Mouse (Mus musculus): ENCODE measurements around the gene Ptprd. TPM values are rescaled to one million over a fixed set of nuclear protein-coding genes. Genes with fewer than 3 reads are reported as not detected.

Ptprd gene
- polyA plus RNA-seq, 1 experiment from 2014 or later: 14.9 TPM

DNA sequence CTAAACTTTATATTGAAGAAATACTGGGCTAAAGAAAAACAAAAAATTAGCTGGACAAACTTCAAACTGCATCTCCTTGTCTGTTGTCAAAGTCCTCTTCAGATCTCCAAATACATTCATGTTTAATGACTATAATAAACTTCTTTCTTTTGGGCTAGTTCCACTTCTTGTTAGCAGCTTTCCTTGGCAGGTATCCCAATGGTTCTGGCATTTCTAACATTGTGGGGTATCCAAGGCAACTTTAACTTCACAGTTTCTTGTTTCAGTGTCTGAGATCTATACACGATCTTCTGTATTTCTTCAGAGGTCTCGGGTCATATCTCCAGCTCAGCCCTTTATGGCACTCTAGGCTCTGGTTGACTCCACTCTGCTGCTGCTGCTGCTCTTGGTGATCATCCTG lies 434.5 kb downstream of the Ptprd start:
- no peak for TF ChIP-seq EP300 (IDR thresholded peaks at IDR 0.05)
- no peak for TF ChIP-seq CTCF (IDR thresholded peaks at IDR 0.05)
- Histone ChIP-seq H3K27me3 (replicated peaks; ENCODE audit: insufficient read depth, low read length) (no peaks in the 10 kb centered on the region), H3K4me3 (ENCODE audit: low read depth, low read length) (no peak overlapping the region), H3K9ac (replicated peaks; ENCODE audit: low read depth) (no peak overlapping the region), H3K4me2 (replicated peaks; ENCODE audit: low read depth, low read length) (no peak overlapping the region), H3K9me3 (ENCODE audit: low read length) (no peaks in the 10 kb centered on the region), H3K36me3 (ENCODE audit: insufficient read depth, low read length) (no peaks in the 10 kb centered on the region), H3K4me1 (ENCODE audit: insufficient read depth, low read depth, low read length) (no peaks in the 10 kb centered on the region), H3K27ac (ENCODE audit: low read length) (no peak overlapping the region)
- no peak for DNase-seq (ENCODE audit: low spot score)
- WGBS: 77% methylated on average over 2 of the region's 2 CpGs
- ATAC-seq: no peak

DNA sequence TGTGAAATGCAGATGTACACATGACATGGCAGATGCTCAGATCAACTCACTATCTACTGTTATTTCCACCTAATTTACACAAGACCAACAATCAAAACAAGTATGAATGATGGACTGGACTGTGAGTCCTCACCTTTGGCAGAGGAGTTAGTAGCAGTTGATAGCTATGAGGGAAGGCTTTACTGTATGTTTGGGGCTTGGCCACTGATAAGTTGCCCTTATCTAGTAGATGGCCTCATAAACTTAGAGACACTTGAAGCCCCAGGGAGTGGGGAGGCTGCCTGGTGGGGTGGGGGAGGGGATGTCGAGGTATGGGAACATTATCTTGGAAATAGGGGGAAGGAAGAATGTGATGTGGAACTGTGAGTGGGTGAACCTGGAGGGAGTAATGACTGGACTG lies 448.0 kb downstream of the Ptprd start:
- Histone ChIP-seq H3K27me3 (replicated peaks; ENCODE audit: insufficient read depth, low read length) (no peaks in the 10 kb centered on the region), H3K9me3 (ENCODE audit: low read length) (no peaks in the 10 kb centered on the region), H3K4me1 (ENCODE audit: insufficient read depth, low read depth, low read length) (no peaks in the 10 kb centered on the region), H3K4me3 (ENCODE audit: low read depth, low read length) (no peak overlapping the region), H3K4me2 (replicated peaks; ENCODE audit: low read depth, low read length) (no peak overlapping the region), H3K9ac (replicated peaks; ENCODE audit: low read depth) (no peak overlapping the region), H3K27ac (ENCODE audit: low read length) (no peak overlapping the region), H3K36me3 (ENCODE audit: insufficient read depth, low read length) (no peaks in the 10 kb centered on the region)
- ATAC-seq (no peak), DNase-seq (ENCODE audit: low spot score) (no peak)
- TF ChIP-seq EP300 (IDR thresholded peaks at IDR 0.05): no peak
- no peak for TF ChIP-seq CTCF (IDR thresholded peaks at IDR 0.05)
- WGBS: 47% methylated on average over 1 of the region's 1 CpGs

DNA sequence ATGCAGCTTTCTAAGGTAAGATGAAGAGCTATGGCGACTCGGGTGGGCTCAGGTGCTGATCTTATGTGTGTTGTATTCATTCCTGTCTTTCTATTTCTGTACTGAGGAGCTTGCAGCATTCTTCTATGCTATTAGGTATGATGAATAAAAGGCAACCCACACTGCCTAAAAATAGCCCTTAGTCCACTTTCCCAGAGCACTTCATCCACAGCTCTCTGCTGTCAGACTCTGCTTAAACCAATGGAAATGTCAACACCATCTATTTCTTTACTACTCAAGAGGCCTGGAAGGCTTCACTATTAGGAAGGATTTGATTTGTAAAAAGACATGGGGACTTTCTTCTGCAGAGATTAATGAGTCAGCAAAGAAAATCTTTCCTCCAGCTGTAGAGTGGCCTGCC lies 468.4 kb downstream of the Ptprd start:
- WGBS: 86% methylated on average over 2 of the region's 2 CpGs
- Histone ChIP-seq H3K9me3 (ENCODE audit: low read length) (no peaks in the 10 kb centered on the region), H3K4me1 (ENCODE audit: insufficient read depth, low read depth, low read length) (no peaks in the 10 kb centered on the region), H3K27ac (ENCODE audit: low read length) (no peak overlapping the region), H3K4me3 (ENCODE audit: low read depth, low read length) (no peak overlapping the region), H3K9ac (replicated peaks; ENCODE audit: low read depth) (no peak overlapping the region), H3K27me3 (replicated peaks; ENCODE audit: insufficient read depth, low read length) (no peaks in the 10 kb centered on the region), H3K36me3 (ENCODE audit: insufficient read depth, low read length) (no peaks in the 10 kb centered on the region), H3K4me2 (replicated peaks; ENCODE audit: low read depth, low read length) (no peak overlapping the region)
- DNase-seq (ENCODE audit: low spot score): no peak
- TF ChIP-seq CTCF (IDR thresholded peaks at IDR 0.05): no peak
- no peak for ATAC-seq

DNA sequence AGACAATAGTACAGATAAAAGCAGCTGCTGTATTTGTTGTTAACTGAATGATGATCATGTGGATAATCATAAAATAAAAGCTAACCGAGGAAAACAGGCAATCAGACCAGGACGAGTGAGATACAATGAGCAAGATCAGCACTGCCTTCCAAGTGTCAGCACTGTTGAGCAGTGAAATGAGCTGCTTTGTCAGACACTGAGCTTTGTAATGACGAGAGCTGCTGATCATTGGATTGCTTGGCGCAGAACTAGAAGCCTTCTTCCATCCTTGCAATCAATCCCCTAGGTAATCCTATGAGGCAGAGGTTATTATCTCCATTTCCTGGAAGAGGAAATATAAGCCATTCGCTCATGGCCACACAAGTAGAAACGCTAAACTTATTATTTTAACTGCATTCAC lies 489.9 kb downstream of the Ptprd start:
- H3K4me2 ChIP-seq (replicated peaks; ENCODE audit: low read depth, low read length): no peak overlapping the region
- ATAC-seq (no peak), DNase-seq (ENCODE audit: low spot score) (no peak)
- WGBS: 65% methylated on average over 6 of the region's 6 CpGs
- no peak overlapping the region for H3K9ac ChIP-seq (replicated peaks; ENCODE audit: low read depth)
- no peaks in the 10 kb centered on the region for H3K9me3 ChIP-seq (ENCODE audit: low read length)
- H3K36me3 ChIP-seq (ENCODE audit: insufficient read depth, low read length): no peaks in the 10 kb centered on the region
- no peaks in the 10 kb centered on the region for H3K27me3 ChIP-seq (replicated peaks; ENCODE audit: insufficient read depth, low read length)
- no peak overlapping the region for H3K4me3 ChIP-seq (ENCODE audit: low read depth, low read length)
- TF ChIP-seq EP300 (IDR thresholded peaks at IDR 0.05) (no peak), CTCF (IDR thresholded peaks at IDR 0.05) (no peak)
- H3K4me1 ChIP-seq (ENCODE audit: insufficient read depth, low read depth, low read length): no peaks in the 10 kb centered on the region
- H3K27ac ChIP-seq (ENCODE audit: low read length): no peak overlapping the region

- no peaks in the 10 kb centered on the region for H3K4me1 ChIP-seq (ENCODE audit: insufficient read depth, low read depth, low read length)
These were observed 494.0 kb downstream of the Ptprd start for GRCm38 (mm10) chr4:77717792-77718191.

GRCm38 (mm10) chr4:77710231-77710630 lies 501.5 kb downstream of the Ptprd start:
- Histone ChIP-seq H3K36me3 (ENCODE audit: insufficient read depth, low read length) (no peaks in the 10 kb centered on the region), H3K27me3 (replicated peaks; ENCODE audit: insufficient read depth, low read length) (no peaks in the 10 kb centered on the region), H3K4me3 (ENCODE audit: low read depth, low read length) (no peak overlapping the region), H3K9me3 (ENCODE audit: low read length) (no peaks in the 10 kb centered on the region), H3K4me1 (ENCODE audit: insufficient read depth, low read depth, low read length) (no peaks in the 10 kb centered on the region), H3K4me2 (replicated peaks; ENCODE audit: low read depth, low read length) (no peak overlapping the region), H3K9ac (replicated peaks; ENCODE audit: low read depth) (no peak overlapping the region), H3K27ac (ENCODE audit: low read length) (no peak overlapping the region)
- no peak for TF ChIP-seq CTCF (IDR thresholded peaks at IDR 0.05)
- no peak for TF ChIP-seq EP300 (IDR thresholded peaks at IDR 0.05)
- ATAC-seq (no peak), DNase-seq (ENCODE audit: low spot score) (no peak)
- WGBS: 73% methylated on average over 2 of the region's 2 CpGs

More at GRCm38 (mm10) chr4:77717792-77718191, 494.0 kb downstream of the Ptprd start:
- no peak for DNase-seq (ENCODE audit: low spot score)
- TF ChIP-seq EP300 (IDR thresholded peaks at IDR 0.05): no peak
- TF ChIP-seq CTCF (IDR thresholded peaks at IDR 0.05): no peak
- no peaks in the 10 kb centered on the region for H3K36me3 ChIP-seq (ENCODE audit: insufficient read depth, low read length)
- no peak overlapping the region for H3K27ac ChIP-seq (ENCODE audit: low read length)
- no peaks in the 10 kb centered on the region for H3K9me3 ChIP-seq (ENCODE audit: low read length)
- H3K4me2 ChIP-seq (replicated peaks; ENCODE audit: low read depth, low read length): no peak overlapping the region
- no peak overlapping the region for H3K4me3 ChIP-seq (ENCODE audit: low read depth, low read length)
- WGBS: 45% methylated on average over 2 of the region's 2 CpGs
- no peak for ATAC-seq
- H3K27me3 ChIP-seq (replicated peaks; ENCODE audit: insufficient read depth, low read length): no peaks in the 10 kb centered on the region
- no peak overlapping the region for H3K9ac ChIP-seq (replicated peaks; ENCODE audit: low read depth)

DNA sequence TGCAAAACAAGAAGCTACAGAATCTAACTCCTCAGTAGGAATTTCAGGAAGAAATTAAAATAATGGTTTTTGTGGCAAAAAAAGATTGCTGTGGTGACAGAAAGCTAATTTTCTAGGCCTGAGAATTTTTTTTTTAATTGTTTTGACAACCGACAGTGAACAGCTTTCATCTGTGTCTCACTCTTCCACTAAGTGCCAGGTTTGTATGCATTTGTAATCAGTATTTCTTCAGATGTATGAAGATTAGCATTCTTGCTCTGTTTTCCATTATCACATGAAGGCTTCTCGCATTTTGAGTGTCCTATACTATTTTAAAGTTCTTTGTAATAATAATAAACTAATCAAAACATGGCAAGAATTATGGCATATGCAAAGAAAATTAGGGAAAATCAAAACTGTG lies 513.5 kb downstream of the Ptprd start:
- H3K27me3 ChIP-seq (replicated peaks; ENCODE audit: insufficient read depth, low read length): no peaks in the 10 kb centered on the region
- no peak overlapping the region for H3K4me3 ChIP-seq (ENCODE audit: low read depth, low read length)
- no peak for ATAC-seq
- H3K4me2 ChIP-seq (replicated peaks; ENCODE audit: low read depth, low read length): no peak overlapping the region
- no peaks in the 10 kb centered on the region for H3K36me3 ChIP-seq (ENCODE audit: insufficient read depth, low read length)
- H3K9me3 ChIP-seq (ENCODE audit: low read length): no peaks in the 10 kb centered on the region
- TF ChIP-seq CTCF (IDR thresholded peaks at IDR 0.05) (no peak), EP300 (IDR thresholded peaks at IDR 0.05) (no peak)
- no peak overlapping the region for H3K27ac ChIP-seq (ENCODE audit: low read length)
- DNase-seq (ENCODE audit: low spot score): no peak
- H3K4me1 ChIP-seq (ENCODE audit: insufficient read depth, low read depth, low read length): no peaks in the 10 kb centered on the region
- WGBS: 38% methylated on average over 2 of the region's 2 CpGs
- H3K9ac ChIP-seq (replicated peaks; ENCODE audit: low read depth): no peak overlapping the region

Measured in lung, postnatal 0 days (tissue).